Mouse (Mus musculus) thymus, adult 18-20 months (tissue): ENCODE measurements around the gene Gm136.
"Not testable (repeated sequence)": the region's sequence is repeated elsewhere in the genome, so short reads cannot be mapped to it uniquely, and the experiment has no call there.

ENCODE experiments used
- DNase-seq, 2 experiments: peaks; one replicate each; pipeline ENCODE4 v3.0.0; 2022; ENCODE audit warnings: mixed read lengths in 2 of 2

Gene Gm136

DNA sequence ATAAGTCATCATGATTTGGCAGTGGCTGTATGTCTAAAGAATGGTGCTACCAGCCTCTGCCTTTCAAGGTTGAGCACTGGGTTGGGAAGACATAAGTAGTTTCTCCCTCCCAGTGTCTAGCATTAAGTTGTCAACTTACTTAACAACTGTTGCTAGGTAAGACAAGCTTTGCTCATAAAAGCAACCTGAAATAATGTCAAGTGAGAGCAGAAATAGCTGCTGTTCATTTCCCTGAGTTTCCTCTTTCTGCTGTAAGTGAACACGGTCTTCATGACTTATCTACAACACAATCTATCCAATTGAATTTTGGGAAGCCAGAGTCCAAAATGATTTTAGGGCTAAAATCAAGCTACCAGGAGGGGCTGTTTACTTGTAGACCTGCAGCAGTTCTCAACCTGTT is at the start of gene Gm136:
Gene Gm136 (minus strand): TSS at position 101 of the 400 bp plus-strand sequence.
- DNase-seq: no peak

DNA sequence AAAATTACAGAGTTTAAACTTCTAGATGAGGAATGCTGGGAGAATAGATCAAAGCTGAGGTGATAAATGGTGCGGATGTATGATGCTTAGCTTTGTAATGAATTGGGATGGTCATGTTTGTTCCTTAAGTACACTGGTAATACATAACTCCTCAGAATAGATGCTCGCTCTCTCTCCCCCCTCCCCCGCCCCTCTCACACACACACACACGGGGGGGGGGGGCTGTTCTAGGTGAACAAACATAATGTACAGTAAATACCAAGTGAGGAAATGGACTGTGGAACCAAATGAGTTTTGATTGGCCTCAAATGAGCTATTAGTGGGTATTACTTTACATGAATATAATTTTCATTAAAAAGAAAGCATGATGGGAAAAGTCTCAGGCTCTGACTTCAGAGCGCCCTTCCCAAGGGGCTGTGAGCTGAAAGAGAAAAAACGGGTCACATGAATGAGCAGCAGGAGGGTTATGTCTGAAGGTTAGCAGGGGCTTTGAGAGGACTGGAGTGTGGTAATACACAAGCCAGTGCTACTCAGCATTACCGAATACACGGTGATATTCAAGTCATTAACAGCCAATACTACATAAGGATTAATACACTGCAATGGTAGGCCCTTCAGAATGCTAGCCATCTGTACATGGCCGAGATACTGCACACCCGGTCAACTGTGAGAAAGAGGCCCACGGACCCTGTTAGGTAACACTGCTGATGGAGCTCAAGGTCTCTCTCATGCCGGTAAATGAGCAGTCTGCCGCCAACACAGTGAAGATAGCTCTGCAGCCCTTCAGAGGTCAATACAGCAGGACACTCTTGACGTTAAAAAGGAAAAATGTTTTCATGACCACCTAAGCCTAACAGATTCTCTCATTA is 45.3 kb upstream of the Gm136 start:
- no peak for DNase-seq

DNA sequence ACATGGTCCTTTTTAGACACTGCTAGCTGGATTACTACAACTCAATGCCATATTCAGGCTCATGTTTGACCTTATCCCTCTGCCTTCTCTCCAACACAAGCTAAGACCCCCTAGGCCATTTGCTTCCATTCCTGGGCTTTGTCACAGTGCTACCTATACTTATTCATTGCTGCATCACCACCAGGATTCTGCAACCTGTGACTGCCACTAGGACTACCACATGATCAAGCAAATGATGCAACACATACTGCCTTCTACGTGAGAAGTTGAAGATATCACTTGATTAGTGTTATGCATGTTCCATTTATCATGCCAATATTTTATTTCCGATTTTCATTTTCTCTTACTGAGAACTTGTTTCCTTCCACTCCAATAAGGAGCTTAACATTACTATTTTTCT is 41.9 kb upstream of the Gm136 start:
- DNase-seq: no peak

DNA sequence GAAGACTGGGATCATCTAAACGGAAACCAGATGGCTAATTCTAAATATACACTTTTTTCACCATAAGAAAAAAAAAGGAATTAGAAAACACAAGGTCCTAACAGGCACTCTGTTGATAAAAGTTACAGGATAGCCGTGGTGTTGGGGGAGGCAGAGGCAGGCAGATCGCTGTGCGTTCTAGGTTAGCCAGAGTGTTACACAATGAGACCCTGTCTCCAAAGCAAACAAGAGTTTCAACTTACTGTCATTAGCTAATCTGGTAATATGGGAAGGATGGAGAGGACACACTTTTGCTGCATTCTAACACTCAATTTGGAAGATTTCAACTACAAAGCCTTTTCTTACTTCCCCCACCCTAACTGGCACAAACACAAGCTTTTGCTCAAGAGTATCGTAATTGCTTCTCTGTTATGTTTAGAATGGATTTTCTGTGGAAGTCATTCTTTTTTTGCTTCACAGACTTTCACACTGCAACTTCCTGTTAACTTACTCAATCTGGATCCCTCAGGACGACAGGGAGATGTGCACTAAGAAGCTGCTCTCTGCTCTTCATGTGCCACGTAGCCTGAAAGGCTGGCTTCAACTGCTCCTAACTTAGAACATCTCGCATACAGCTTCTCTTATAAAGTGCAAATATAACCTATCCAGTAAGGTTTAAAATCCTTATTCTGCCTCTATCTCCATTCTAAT is 41.4 kb upstream of the Gm136 start:
- DNase-seq: no peak

DNA sequence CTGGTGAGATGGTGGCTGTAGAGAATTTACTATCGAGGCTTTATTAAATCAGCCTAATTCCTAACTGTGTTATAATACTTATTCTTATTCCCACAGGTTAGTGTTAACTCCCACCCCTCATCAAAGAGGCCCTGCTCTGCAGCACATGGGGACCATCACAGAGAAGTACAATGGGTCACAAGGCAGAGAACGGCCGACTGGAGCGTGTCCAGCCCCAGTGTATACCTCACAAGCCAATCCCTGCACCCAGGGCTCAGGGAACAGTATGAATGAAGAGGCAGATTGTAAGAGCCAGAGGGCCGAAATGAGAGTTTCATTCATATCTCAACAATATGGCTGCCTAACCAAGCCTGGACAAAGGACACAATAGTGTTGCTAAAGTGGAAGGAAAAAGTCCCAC is 40.2 kb upstream of the Gm136 start:
- DNase-seq: no peak

DNA sequence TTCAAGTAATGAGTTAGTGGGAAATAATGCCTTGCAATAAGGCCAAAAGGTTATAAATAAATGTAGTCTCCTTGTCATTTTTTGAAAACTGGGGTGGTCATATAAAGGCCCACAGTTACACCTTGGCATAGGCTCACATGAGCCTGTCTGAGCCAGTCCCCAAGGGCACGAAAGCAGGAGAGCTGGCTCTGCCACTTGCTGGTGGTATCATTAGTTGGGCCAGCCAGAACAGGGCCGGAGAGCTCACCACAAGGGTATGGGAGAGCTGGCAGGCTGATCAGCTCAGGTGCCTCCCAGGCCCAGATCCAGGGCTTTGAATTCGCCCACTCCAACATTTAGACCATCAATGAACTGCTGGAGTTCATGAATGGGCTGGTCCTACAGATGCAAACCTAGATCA is 30.4 kb upstream of the Gm136 start:
- no peak for DNase-seq

DNA sequence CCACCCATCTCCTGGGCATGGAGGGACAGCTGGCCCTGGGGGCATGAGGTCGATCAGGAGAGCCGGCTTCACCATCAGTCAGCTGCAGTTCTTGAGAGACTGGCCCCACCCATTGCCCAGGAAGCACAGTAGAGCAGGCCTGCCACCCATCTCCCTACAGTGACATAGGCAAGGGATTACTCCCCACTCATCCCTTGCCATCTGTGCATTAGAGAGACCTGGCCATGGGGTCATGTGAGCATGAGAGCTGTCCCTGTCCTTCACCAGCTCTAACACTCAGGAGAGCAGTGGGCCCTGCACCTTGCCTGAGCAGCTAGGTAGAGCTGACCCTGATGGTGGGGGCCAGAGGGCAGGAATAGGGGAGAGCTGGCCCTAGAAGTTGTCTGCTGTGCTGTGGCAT is 29.6 kb upstream of the Gm136 start:
- no peak for DNase-seq

DNA sequence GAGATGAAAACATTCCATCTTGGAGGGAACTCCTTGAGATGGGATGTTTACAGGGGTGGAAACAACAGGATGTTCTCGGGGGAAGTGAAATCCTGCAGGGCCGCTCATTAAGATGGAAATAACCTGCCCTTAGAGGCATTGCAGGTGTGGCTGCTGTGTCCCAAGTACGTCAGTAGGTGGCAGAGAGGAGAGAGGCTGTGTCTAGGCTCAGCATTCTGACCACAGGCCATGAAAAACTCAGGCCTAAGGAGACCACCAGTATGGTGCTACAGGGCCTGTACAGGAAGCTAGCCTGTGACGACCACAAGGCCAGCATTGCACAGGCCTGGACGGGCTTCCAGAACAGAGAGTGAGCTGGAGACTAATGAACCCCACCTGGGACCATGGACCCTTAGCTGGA is 28.8 kb upstream of the Gm136 start:
- DNase-seq: no peak

DNA sequence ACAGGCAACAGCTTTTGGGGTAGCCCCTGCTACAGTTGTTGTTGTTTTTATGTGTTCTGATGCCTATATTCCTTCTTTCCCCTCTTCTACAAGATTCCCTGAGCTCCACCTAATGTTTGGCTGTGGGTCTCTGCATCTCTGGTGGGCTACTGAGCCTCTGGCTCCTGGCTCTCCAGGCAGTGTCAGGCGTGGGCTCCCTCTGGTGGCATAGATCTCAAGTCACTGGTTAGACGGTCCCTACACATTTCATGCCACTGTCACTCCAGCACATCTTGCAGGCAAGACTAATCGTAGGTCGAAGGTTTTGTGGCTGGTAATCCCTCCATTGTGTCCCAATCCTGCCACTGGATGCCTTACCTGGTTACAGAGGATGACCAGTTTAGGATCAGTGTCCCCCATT is 26.7 kb upstream of the Gm136 start:
- no peak for DNase-seq

DNA sequence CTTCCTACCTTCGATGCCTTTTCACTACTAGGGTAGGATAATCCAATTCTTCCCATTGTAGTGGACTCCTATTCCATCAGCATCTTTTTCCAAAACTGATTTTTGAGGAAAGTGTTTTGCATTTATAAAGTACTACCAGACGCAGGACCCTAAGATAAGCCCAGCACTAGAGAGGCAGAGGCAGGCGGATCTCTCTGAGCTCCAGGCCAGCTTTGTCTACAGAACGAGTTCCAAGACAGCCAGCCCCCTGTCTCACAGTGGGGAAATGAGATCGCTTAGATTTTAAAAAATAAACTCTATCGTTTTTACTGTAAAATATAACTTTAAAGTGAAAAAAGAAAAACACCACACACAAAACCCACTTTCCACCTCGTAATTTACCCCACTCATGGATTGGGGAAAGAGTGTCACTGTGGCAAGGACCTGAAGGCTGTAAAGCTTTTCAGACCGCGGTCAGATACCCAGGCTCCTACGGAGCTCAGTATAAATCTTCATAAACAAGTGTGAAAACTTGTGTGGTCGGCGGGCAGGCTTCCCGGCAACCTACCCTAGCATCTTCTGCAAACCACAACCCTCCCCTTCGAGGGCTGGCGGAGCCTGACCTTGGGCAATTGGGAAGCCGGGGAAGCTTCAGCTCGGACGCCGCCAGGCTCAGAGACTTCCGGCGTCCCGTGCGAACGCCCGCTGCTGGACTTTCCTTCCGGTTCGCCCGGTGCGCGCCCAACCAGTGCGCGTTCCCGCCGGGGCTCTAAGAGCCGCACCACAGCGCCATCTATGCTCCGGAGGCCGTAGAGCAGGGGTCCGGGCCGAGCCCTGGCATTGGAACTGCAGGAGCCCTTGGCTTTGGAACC is 21.8 kb upstream of the Gm136 start, which contains the start of gene Smim8:
Gene Smim8 (minus strand): TSS at position 747 of the 851 bp plus-strand sequence.
- peak; percentile 71 to 76 for DNase-seq

DNA sequence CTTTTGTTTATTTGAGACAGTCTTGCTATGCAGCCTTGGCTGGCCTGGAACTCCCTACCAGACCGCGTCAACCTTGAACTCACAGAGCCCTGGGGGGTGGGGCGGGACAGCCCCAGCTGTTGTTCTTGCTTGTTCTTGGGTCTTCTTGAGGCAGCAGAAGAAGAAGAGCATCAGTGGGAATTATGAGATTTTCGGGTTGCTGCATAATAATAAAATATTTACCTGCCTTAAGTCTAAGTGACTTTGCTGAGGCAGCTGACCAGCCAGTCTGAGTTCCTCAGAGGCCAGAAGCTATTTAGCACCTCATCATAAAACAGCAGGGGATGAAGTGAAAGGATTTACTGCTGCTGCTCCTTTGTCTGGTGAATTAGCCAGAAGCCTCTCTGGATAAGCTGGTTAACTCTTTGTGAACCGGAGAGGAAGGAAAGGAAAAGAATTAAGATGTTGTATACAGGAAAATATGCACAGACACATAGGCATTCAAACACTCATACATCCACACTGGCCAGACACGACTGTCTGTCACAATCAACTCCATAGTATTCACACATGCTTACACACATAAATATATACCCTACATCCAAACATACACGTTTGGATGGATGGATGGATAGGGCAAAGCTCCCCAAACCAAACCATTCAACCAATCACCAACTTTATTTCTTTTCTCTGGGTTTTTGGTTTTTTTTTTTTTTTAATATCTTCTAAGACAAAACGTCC is 15.7 kb upstream of the Gm136 start:
- DNase-seq: no peak

DNA sequence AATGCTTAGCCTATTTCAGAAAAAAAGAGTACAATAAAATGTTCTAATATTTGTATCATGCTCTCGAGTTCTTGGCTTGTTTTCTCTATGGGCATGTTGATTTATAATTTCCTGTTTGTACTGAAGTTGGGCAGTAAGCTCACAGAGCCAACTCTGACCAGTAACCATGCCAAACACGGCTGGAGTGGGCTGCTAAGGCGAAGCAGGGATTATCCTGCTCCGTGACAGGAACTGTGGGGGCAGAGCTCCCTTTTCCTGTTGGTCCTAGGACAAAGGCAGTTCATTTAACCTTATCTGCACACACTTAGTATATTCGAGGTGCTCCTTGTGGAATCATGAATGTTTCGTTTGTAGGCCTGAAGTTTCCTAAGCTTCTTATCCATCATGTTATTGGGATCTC is 6.8 kb downstream of the Gm136 start:
- no peak for DNase-seq

DNA sequence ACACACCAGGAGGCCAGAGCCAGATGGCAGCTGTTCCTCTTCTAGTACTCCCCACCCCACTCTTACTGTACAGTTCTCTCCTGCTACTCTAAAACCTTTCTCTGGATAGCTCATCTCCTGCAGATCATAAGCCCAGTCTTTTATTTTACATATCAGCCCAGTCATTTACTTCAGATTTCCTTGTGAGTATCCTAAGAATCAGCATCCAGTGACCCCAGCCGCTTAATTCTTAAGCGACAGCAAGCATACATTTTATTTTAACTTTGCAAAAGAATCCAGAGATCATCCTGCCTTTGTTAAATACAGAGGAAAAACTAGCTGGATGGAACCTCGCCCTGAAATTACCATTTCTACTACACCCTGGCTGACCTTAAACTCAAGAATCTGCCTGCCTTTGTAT is 21.6 kb downstream of the Gm136 start:
- no peak for DNase-seq

DNA sequence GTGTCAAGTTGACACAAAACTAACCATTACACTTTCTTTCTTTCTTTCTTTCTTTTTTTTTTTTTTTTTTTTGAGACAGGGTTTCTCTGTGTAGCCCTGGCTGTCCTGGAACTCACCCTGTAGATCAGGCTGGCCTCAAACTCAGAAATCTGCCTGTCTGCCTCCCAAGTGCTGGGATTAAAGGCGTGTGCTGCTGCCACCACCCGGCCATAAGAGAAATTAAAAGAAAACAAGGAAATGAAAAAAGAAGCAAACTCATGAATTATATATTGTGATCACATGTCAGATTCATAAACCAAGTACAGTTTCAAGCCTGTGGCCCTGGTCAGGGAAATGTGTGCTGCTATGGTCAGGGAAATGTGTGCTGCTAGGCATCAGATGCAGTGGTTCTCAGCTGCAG is 22.6 kb downstream of the Gm136 start:
- not testable (repeated sequence) for DNase-seq

DNA sequence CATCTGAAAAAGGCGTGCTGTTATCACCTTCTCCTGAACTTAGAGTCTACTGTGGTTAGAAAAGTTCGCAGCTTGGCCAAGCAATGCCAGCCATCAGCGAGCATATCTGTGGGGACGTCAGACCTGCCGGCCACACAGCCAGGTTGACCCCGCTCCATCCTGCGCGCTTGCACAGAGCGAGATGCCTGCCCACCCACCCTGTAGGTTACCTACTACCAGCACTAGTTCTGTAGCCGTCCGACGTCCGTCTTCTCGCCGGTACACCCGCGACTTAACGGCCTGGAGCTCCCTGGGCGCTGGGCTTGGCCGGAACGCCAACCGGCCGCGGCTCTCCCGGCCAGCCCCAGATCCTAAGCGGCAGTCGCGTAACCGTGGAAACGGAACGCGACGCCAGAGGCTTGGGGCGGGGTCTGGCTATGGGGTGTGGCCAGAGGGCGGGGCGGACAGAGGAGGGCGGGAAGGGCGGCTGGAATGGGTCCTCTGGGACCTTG is 26.2 kb downstream of the Gm136 start, which contains the start of gene Cfap206:
Gene Cfap206 (minus strand): TSS at position 356 of the 491 bp plus-strand sequence.
- DNase-seq: peak in 1 of 2 experiments; percentile 5

DNA sequence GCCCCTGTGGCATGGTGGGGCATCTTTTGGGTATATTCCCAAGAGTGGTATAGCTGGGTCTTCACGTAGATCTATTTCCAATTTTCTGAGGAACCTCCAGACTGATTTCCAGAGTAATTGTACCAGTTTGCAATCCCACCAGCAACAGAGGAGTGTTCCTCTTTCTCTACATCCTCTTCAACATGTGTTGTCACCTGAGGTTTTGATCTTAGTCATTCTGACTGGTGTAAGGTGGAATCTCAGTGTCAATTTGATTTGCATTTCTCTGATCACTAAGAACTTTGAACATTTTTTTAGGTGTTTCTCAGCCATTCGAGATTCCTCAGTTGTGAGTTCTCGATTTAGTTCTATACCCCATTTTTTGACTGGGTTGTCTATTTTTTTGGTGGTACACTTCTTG is 30.4 kb downstream of the Gm136 start:
- not testable (repeated sequence) for DNase-seq

DNA sequence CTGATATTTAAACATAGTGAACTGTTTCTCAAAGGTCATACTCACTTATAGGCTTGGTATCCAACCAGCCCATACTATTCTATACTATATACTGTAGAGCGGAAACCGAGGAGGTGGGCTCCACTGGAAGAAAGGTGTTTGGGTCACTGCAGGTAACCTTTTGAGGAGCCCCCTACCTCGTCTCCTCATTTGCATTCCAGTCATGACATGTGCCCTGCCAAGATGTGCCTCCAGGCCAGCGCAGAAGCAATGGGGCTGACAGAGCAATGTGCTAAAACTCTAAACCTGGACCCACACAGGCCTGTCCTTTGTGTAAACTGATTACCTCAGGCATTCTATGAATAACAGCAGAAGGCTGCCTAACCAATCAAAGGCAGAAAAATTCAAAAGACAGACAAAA is 31.8 kb downstream of the Gm136 start:
- no peak for DNase-seq

DNA sequence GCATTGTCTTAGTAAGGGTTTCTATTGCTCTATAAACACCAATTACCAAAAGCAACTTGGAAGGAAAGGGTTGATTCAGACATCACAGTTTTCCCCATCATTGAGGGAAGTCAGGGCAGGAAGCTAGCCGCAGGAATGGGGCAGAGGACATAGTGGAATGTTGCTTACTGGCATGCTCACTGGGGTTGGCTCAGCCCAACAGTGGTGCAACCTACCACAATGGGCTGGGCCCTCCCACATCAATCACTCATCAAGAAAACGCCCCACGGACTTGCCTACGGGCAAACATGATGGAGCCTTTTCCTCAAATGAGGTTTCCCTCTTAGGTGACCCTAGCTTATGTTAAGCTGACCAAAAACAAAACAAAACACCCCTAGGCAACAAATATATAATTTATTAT is 32.9 kb downstream of the Gm136 start:
- DNase-seq: no peak

DNA sequence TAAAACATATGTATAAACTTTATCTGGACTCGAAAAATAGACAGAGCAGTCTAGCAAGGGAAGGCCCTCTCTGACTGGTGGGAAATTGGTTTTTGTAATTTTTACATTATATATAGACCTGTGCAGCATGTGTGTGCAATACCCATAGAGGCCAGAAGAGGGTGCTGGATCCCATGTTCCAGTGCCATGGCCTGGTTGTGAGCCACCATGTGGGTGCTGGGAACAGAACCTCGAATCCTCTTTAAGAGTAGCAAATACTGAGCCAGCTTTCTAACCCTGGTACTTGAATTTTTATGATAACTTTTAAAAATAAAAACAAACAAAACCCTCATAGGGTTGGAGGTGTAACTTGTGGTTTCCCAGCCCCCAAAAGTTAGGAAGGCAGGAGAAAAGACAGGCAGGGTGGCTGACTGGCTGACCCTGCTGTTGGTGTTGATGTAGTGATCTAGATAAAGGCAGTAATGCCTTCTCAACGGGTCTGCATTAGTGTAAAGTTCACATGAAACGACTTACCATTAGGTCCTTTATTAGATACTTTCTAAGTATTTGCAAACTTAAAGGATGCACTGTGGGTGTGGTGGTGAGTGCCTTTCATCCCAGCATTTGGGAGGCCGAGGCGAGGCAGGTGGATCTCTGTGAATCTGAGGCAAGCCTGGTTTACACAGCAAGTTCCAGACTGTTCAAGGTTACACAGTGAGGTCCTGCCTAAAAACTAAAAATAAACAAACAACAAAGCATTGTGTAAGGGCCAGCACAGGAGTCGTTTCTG is 35.8 kb downstream of the Gm136 start:
- DNase-seq: no peak

DNA sequence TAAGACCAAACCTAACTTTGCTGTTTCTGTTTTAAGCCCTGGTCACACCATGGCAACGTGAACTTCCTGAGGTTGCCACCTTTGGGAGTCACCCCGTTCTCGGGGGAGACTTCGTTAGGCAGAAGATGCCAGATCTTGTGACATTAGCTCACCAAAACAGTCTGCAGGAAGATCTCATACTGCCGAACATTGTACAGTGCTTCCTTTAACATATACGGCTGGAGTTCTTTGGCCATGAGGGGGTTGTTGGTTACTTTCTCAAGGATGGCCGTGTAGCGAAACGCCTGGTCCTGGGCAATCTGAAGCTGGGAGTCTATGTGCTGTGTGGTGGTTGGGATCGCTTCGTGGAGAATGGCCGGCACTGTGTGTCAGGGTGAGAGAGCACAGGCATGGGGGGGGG is 36.6 kb downstream of the Gm136 start:
- no peak for DNase-seq

DNA sequence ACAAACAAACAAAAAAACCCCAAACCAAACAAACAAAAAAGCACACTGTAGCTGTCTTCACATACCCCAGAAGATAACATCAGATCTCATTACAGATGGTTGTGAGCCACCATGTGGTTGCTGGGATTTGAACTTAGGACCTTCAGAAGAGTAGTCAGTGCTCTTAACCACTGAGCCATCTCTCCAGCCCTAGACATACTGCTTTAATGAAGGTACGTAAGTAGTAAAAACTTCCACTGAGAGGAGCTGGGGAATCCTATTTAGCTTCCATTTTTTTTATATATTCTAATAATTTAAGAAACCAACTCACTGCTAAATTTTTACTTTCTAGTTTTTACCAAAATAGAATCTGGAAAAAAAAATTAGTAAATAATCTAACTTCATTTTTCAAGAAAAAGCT is 41.0 kb downstream of the Gm136 start:
- DNase-seq: no peak

DNA sequence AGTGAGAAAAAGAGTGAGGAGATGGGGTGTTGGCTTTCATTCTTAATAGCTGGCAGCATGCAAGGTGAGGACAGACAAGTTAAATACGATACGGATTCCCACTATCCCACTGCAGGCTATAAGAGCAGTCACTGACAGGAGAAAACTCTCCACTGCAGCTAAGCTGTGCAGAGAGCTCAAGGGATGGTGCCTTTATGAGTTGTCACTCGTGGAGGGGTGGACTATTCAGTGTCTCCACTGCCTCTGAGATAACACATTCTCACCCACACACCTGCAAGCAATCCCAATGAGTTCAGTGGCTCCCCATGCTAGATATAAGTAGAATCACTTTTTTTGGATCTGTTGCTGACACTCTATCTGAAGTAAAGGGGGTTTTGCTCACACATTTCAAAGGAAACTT is 47.9 kb downstream of the Gm136 start:
- no peak for DNase-seq
